Mouse (Mus musculus): ENCODE results near the gene P4htm. TPM values are rescaled to one million over a fixed set of nuclear protein-coding genes. Genes with fewer than 3 reads are reported as not detected.
"Not testable (repeated sequence)": the region's sequence is repeated elsewhere in the genome, so short reads cannot be mapped to it uniquely, and the experiment has no call there.

P4htm gene
- polyA plus RNA-seq, 1 experiment from 2014 or later, result 23.1 TPM

DNA sequence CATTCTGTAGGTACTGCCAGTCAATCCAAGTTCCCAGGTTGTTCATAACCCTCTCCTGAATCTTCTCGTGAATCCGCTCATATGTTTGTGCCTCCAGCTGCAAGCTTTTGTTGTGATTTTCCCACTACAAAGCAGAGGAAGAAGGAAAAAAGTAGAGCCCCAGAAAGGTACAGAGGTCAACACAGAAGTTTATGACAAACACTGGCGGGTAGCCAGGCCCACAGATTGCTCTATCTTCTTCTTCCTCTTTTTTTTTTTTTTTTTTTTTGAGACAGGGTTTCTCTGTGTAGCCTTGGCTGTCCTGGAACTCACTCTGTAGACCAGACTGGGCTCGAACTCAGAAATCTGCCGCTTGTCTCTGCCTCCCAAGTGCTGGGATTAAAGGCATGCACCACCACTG is 10.5 kb upstream of the P4htm start:
- not testable (repeated sequence) for H3K4me2 ChIP-seq (replicated peaks); ATAC-seq (replicated peaks); H3K4me3 ChIP-seq; H3K27me3 ChIP-seq; H3K27ac ChIP-seq (replicated peaks); H3K4me1 ChIP-seq; H3K9me3 ChIP-seq; H3K9ac ChIP-seq (replicated peaks)
- H3K36me3 ChIP-seq, result peaks cover 96% of the 10 kb centered on the region
- 95% methylated on average over 5 of the region's 5 CpGs for WGBS

DNA sequence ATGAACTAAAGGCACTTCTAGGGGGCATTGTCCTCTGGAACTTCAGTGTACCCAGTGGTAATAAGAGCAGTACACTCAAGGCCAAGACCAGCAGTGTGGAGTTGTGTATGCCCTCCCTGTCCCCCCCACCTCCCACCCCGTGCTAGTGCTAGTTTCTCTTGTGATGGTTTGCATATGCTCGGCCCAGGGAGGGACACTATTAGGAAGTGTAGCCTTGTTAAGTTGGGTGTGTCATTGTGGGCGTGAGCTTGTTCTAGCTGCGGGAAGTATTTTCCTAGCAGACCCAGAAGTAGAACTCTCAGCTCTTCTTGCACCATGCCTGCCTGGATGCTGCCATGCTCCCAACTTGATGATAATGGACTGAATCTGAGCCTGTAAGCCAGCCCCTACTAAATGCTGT is 4.5 kb upstream of the P4htm start:
- no peak overlapping the region for H3K9ac ChIP-seq (replicated peaks)
- H3K4me2 ChIP-seq (replicated peaks), result no peak overlapping the region
- 84% methylated on average over 4 of the region's 4 CpGs for WGBS
- H3K4me1 ChIP-seq, result peaks cover 5% of the 10 kb centered on the region
- H3K27ac ChIP-seq (replicated peaks), result no peak overlapping the region
- no peaks in the 10 kb centered on the region for H3K27me3 ChIP-seq
- H3K4me3 ChIP-seq, result no peak overlapping the region
- ATAC-seq (replicated peaks), result no peak
- H3K36me3 ChIP-seq, result peaks cover 38% of the 10 kb centered on the region
- H3K9me3 ChIP-seq, result no peaks in the 10 kb centered on the region

DNA sequence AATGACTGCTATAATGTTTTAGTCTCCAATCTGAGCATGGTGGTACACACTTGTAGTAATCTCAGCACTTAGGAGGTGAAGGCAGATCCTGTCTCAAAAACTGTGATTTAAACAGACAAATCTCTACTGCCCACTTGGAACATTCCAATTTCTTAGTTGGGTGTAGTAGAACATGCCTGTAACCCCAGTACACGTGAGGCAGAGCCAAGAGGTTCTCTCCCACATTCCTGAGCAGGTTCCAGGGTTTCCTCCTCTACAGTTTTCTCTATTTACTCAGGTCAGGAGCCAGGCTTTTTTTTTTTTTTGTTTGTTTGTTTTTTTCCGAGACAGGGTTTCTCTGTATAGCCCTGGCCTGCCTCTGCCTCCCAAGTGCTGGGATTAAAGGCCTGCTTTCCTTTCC is 2.5 kb upstream of the P4htm start:
- Histone ChIP-seq H3K27me3 (no peaks in the 10 kb centered on the region), H3K4me1 (peaks cover 14% of the 10 kb centered on the region), H3K9ac (replicated peaks) (no peak overlapping the region), H3K4me2 (replicated peaks) (no peak overlapping the region), H3K9me3 (no peaks in the 10 kb centered on the region), H3K27ac (replicated peaks) (no peak overlapping the region), H3K4me3 (no peak overlapping the region), H3K36me3 (peaks cover 21% of the 10 kb centered on the region)
- ATAC-seq (replicated peaks), result no peak
- WGBS, result 63% methylated on average over 2 of the region's 2 CpGs

GRCm38 (mm10) chr9:108599021-108599566 is 1.6 kb upstream of the P4htm start:
- no peak overlapping the region for H3K4me3 ChIP-seq
- peaks cover 14% of the 10 kb centered on the region for H3K4me1 ChIP-seq
- H3K9me3 ChIP-seq, result no peaks in the 10 kb centered on the region
- no peak for ATAC-seq (replicated peaks)
- no peaks in the 10 kb centered on the region for H3K27me3 ChIP-seq
- peaks cover 12% of the 10 kb centered on the region for H3K36me3 ChIP-seq
- H3K4me2 ChIP-seq (replicated peaks), result no peak overlapping the region
- H3K27ac ChIP-seq (replicated peaks), result no peak overlapping the region
- WGBS, result 83% methylated on average over 4 of the region's 4 CpGs
- H3K9ac ChIP-seq (replicated peaks), result no peak overlapping the region

GRCm38 (mm10) chr9:108594354-108594753 is 3.1 kb downstream of the P4htm start:
- Histone ChIP-seq H3K27me3 (no peaks in the 10 kb centered on the region), H3K4me1 (peaks cover 15% of the 10 kb centered on the region), H3K4me2 (replicated peaks) (no peak overlapping the region), H3K36me3 (no peaks in the 10 kb centered on the region), H3K9me3 (no peaks in the 10 kb centered on the region), H3K9ac (replicated peaks) (no peak overlapping the region), H3K4me3 (no peak overlapping the region), H3K27ac (replicated peaks) (no peak overlapping the region)
- no peak for ATAC-seq (replicated peaks)
- WGBS, result 87% methylated on average over 3 of the region's 3 CpGs

GRCm38 (mm10) chr9:108591462-108591861 is 6.0 kb downstream of the P4htm start:
- no peak overlapping the region for H3K4me2 ChIP-seq (replicated peaks)
- ATAC-seq (replicated peaks), result no peak
- no peak overlapping the region for H3K27ac ChIP-seq (replicated peaks)
- no peaks in the 10 kb centered on the region for H3K27me3 ChIP-seq
- no peaks in the 10 kb centered on the region for H3K36me3 ChIP-seq
- no peaks in the 10 kb centered on the region for H3K9me3 ChIP-seq
- H3K4me3 ChIP-seq, result no peak overlapping the region
- 65% methylated on average over 4 of the region's 4 CpGs for WGBS
- H3K4me1 ChIP-seq, result peaks cover 33% of the 10 kb centered on the region
- no peak overlapping the region for H3K9ac ChIP-seq (replicated peaks)

DNA sequence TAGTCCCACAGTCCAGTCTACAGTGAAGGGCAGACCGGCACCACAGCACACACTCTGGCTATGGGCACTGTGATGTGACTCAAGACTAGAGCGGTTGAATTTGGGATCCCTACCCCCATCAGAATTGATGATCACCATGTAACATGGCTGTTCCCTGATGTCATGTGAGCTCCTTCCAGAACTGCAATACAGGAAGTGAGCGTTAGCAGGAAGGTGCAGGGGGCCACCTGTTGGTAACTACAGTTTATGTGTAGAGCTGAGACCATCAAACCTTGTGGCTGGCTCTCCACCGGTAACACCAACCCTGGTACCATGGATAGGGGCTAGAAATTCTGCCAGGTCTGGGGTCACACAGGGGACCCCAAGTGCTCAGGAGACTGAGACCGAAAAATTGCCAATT is 8.2 kb downstream of the P4htm start:
- no peak for ATAC-seq (replicated peaks)
- Histone ChIP-seq H3K4me3 (no peak overlapping the region), H3K4me1 (peaks cover 30% of the 10 kb centered on the region), H3K36me3 (no peaks in the 10 kb centered on the region), H3K4me2 (replicated peaks) (no peak overlapping the region), H3K27me3 (no peaks in the 10 kb centered on the region), H3K9ac (replicated peaks) (no peak overlapping the region), H3K9me3 (no peaks in the 10 kb centered on the region), H3K27ac (replicated peaks) (peak overlapping the region; percentile 94)
- 74% methylated on average over 5 of the region's 5 CpGs for WGBS

- peak overlapping the region; percentile 46 for H3K4me2 ChIP-seq (replicated peaks)
- no peaks in the 10 kb centered on the region for H3K9me3 ChIP-seq
- H3K4me3 ChIP-seq, result peak overlapping the region; percentile 13
- peak overlapping the region; percentile 31; the same call in 1 of the 2 replicates for H3K9ac ChIP-seq (replicated peaks)
- WGBS, result under 1% methylated on average over 14 of the region's 14 CpGs
- no peaks in the 10 kb centered on the region for H3K36me3 ChIP-seq
- no peaks in the 10 kb centered on the region for H3K27me3 ChIP-seq
- ATAC-seq (replicated peaks), result peak; percentile 97
- H3K27ac ChIP-seq (replicated peaks), result peak overlapping the region; percentile 94
- H3K4me1 ChIP-seq, result peaks cover 30% of the 10 kb centered on the region
These were observed 9.8 kb downstream of the P4htm start for GRCm38 (mm10) chr9:108587571-108588180.

- Histone ChIP-seq H3K4me3 (peak overlapping the region; percentile 60), H3K9ac (replicated peaks) (peak overlapping the region; percentile 75), H3K27me3 (no peaks in the 10 kb centered on the region), H3K4me1 (peaks cover 46% of the 10 kb centered on the region), H3K9me3 (no peaks in the 10 kb centered on the region), H3K27ac (replicated peaks) (peak overlapping the region; percentile 88), H3K36me3 (peaks cover 6% of the 10 kb centered on the region), H3K4me2 (replicated peaks) (peak overlapping the region; percentile 62)
- WGBS, result 73% methylated on average over 5 of the region's 5 CpGs
- no peak for ATAC-seq (replicated peaks)
These were observed 18.1 kb downstream of the P4htm start for GRCm38 (mm10) chr9:108579344-108579690.

DNA sequence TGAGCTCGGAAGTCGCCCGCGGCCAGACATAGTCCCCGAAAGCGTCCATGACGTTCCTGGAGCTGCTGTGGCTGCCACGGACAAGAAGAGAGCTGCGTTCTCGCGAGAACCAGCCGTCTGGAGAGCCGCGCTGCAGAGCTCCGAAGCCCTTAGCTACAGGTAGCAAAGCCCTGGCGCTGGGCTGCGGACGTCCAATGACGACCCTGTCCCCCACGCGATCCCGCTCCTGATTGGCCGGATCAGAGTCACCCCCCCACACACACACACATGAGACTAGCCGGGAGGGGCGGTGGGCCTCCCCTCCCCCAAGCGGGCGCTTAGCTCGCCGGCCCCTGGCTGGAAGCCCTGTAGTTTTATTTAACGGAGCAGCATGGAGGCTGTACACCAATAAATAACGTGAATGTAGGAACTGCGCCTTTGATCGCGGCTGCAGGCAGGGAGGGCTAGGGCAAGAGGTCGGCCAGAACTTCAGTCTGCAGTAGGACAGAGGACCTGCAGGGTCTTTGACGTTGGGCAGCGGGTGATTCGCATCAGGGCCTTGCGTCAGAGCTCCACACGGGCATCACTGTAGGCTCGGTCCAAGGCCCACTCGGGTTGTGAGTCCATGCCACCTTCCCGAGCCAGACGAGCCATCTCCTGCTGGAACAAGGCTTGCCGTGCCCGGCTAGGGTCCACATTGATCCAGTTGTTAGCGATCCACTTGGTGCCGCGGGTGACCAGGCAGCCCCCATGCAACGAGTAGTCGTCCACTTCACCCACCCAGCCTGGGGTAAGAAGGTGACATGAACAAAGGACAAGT is 18.7 kb downstream of the P4htm start, which contains the start of gene Wdr6:
TSS of gene Wdr6 (minus strand) at position 195 of the 799 bp plus-strand sequence.
- Histone ChIP-seq H3K9me3 (no peaks in the 10 kb centered on the region), H3K4me1 (peaks cover 52% of the 10 kb centered on the region)
- 4% methylated on average over 51 of the region's 51 CpGs for WGBS

GRCm38 (mm10) chr9:108577934-108578544 is 19.4 kb downstream of the P4htm start:
- Histone ChIP-seq H3K4me1 (peaks cover 55% of the 10 kb centered on the region), H3K36me3 (peaks cover 12% of the 10 kb centered on the region), H3K27me3 (no peaks in the 10 kb centered on the region), H3K4me2 (replicated peaks) (peak overlapping the region; percentile 62), H3K9me3 (no peaks in the 10 kb centered on the region), H3K4me3 (peak overlapping the region; percentile 60), H3K27ac (replicated peaks) (peak overlapping the region; percentile 88), H3K9ac (replicated peaks) (peak overlapping the region; percentile 75)
- peak; percentile 3; the same call in 1 of the 2 replicates for ATAC-seq (replicated peaks)
- under 1% methylated on average over 24 of the region's 24 CpGs for WGBS

More for the DNA sequence above, 18.7 kb downstream of the P4htm start, which contains the start of gene Wdr6:
- peaks cover 6% of the 10 kb centered on the region for H3K36me3 ChIP-seq
- peak; percentile 97 for ATAC-seq (replicated peaks)
- no peaks in the 10 kb centered on the region for H3K27me3 ChIP-seq
- H3K4me3 ChIP-seq, result peak within 1 kb of the TSS; percentile 60
- H3K27ac ChIP-seq (replicated peaks), result peak within 1 kb of the TSS; percentile 88
- peak within 1 kb of the TSS; percentile 62 for H3K4me2 ChIP-seq (replicated peaks)
- peak within 1 kb of the TSS; percentile 75 for H3K9ac ChIP-seq (replicated peaks)

DNA sequence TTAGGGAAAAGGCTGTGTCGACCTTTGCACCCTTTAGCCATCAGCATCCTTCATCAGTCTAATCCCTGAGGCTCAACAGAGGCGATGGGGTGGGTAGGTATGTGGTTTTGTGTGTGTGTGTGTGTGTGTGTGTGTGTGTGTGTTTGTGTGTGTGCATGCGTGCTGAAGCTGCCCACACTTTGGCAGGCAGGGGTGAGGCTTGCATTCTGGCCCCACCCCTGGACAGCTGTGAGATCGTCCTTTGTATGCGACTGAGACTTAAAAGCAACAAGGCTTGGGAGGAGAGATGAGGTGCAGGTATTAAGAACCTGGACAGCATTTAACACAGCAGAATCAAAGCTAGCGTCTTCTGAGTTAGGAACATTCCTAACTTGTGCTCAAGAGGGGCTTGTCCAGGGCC is 20.4 kb downstream of the P4htm start:
- Histone ChIP-seq H3K27ac (replicated peaks) (peak overlapping the region; percentile 88; the same call in 1 of the 2 replicates), H3K4me3 (peak overlapping the region; percentile 60), H3K4me2 (replicated peaks) (peak overlapping the region; percentile 62), H3K4me1 (peaks cover 55% of the 10 kb centered on the region), H3K9me3 (no peaks in the 10 kb centered on the region), H3K27me3 (no peaks in the 10 kb centered on the region), H3K36me3 (peaks cover 22% of the 10 kb centered on the region), H3K9ac (replicated peaks) (peak overlapping the region; percentile 75)
- no peak for ATAC-seq (replicated peaks)
- WGBS, result 41% methylated on average over 6 of the region's 6 CpGs

All from forebrain, embryonic 15.5 days (tissue).